Mouse (Mus musculus) central nervous system, embryonic 14 days (tissue): ENCODE measurements around the gene Gm2564. TPM values are rescaled to one million over a fixed set of nuclear protein-coding genes. Genes with fewer than 3 reads are reported as not detected.

Source experiments
- polyA plus RNA-seq: library from polyadenylated mRNA; depleted of rRNA; stranded (reverse); fragments of >200 nt; gene quantifications from 2 replicates; pipeline ENCODE4 v1.2.3, GENCODE M21; 2012; rRNA removed

The Gm2564 gene
- 0.11 and 0.25 TPM in 2 replicates for polyA plus RNA-seq

DNA sequence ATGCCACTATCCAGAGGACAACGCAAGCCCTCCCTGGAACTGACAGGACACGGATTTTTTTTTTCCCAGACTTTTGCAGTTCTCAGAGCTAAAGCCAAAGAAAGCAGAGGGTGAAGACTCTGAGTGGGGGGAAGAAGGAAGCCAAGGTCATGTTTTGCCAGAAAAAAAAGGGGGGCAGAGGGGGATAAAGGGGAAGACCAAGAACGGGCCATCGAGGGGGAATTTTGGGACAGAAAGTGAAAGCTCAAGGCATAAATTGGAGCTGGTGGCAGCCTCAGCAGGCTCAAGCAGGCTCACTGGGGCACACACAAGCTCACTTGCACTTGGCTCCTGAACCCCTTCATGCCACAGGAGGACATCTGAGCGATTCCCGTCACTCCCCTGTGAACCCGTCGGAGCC lies at the start of gene Gm2564:
Gm2564 (plus strand) TSS at position 301 of the 400 bp plus-strand sequence.

DNA sequence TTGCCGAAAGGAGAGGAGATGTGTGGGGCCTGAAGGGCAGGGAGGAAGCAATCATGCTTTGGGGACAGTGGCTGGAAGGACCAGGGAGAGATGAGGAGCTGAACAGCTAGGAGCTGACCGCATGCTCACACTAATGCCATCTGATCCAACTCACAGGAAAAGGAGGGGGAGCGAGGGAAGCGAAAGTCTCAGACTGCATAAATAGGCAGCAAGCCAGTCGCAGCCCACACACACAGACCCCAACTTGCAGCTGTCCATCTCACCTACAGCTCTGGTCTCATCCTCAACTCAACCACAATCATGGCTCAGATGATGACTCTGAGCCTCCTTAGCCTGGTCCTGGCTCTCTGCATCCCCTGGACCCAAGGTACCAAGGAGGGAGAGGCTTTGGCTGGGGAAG lies 17.6 kb upstream of the Gm2564 start, which contains the start of gene Gm10591:
Gm10591 (plus strand) TSS at position 301 of the 400 bp plus-strand sequence.

DNA sequence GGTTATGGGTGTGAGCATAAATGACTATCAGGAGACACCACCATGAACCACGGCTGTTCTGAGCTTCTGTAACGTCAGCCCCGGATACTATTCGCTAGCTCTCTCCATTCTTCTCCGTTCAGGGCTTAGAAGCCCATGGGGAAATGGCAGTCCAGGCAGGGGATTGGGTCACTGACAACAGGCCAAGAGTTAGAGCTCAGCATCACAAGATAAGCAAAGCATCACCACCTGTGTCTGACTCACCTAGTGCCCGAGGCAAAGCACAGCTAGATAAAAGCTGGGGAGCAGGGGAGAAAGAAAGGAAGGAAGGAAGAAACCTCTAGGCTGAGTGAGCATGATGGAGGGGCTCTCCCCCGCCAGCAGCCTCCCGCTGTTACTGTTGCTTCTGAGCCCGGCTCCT lies 25.4 kb downstream of the Gm2564 start, which contains the start of gene Ccl27b:
Ccl27b (plus strand) TSS at position 301 of the 400 bp plus-strand sequence.

DNA sequence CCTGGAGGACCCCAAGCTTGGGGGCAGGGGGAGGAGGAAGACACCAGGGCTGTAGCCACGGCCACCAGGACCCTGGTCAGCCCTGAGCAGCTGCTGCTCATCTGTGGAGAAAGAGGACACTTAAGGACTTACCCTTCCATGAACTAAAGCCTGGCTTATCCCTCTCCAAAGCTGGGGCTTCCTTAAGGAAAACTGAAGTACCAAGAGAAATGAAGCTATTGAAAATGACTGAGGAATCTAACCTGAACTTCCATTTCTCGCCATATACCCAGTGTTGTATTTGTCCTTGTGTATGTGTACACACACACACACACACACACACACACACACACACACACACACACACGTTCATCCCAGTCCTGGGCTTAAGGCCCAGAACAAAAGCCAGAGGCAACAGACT lies 32.3 kb downstream of the Gm2564 start, which contains the start of gene Il11ra2:
Il11ra2 (minus strand) TSS at position 101 of the 400 bp plus-strand sequence.

Other genes starting within 250 kb of the Gm2564 start
- not detected in 2 replicates for gene Gm21586, start 190.3 kb upstream of the Gm2564 start, polyA plus RNA-seq
- 0.38 and 0.56 TPM in 2 replicates for gene Gm2163, start 163.0 kb upstream of the Gm2564 start, polyA plus RNA-seq
- gene Fam205a2, start 101.5 kb upstream of the Gm2564 start, polyA plus RNA-seq = not detected in 2 replicates
- gene Gm10591, start 17.5 kb upstream of the Gm2564 start, polyA plus RNA-seq = not detected in 2 replicates
- 0.51 TPM in 1 of 2 replicates, not detected in the other for gene Ccl27b, start 25.5 kb downstream of the Gm2564 start, polyA plus RNA-seq
- 0.06 and 0.18 TPM in 2 replicates for gene Il11ra2, start 32.2 kb downstream of the Gm2564 start, polyA plus RNA-seq
- gene 4930578G10Rik, start 105.8 kb downstream of the Gm2564 start, polyA plus RNA-seq = 0.33 TPM in 1 of 2 replicates, not detected in the other
- not detected in 2 replicates for gene Ccl19, start 126.9 kb downstream of the Gm2564 start, polyA plus RNA-seq
- 0.75 and 7.0 TPM in 2 replicates for gene Ccl21a, start 144.3 kb downstream of the Gm2564 start, polyA plus RNA-seq
- 0.02 TPM in 1 of 2 replicates, not detected in the other for gene Fam205a1, start 224.2 kb downstream of the Gm2564 start, polyA plus RNA-seq
- 0.05 and 0.08 TPM in 2 replicates for gene Gm12394, start 227.1 kb downstream of the Gm2564 start, polyA plus RNA-seq
- not detected in 2 replicates for gene Fam205c, start 244.5 kb downstream of the Gm2564 start, polyA plus RNA-seq